Comparison of ENCODE assay signal across 29 mouse cellular contexts in the genomic region with DNA sequence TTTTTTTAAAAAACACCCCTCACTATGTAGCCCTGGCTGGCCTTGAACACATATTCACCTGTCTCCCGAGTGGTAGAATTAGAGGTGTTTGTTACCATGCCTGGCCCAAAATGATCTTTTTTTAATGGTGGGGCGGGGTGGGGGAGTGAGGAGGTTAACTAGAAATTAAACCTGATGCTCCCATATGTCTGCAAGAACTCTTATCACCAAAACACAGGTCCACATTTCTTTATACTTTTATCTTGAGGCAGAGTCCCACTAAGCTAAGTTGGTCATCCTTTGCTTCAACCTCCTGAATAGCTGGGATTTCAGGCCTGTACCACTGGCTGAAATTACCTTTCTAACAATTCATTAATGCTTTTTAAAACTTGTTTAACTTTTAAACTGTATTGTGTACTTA. TPM values are rescaled to one million over a fixed set of nuclear protein-coding genes. Genes with fewer than 3 reads are reported as not detected.
DNase-seq lines count a peak whose midpoint lies in the region; ATAC-seq and TF ChIP-seq lines count a peak whose summit lies in the region.
"Had no signal": no experiment of that assay in that cellular context is flagged by ENCODE, and none has a peak within 500 bp of the region (broad histone marks: within the 10 kb centered on the region; RNA-seq: fewer than 3 reads in every experiment).

No protein-coding gene starts in this region.

- DNase-seq in heart, adult 11 months = peak; percentile 29
- DNase-seq in heart, postnatal 14 days = no peak
- no peak for DNase-seq in liver, postnatal 0 days
- DNase-seq in adrenal gland, postnatal 4 days (ENCODE audit: low spot score in 2 of 2) = no peak
- no peak for DNase-seq in adrenal gland, adult 2 months
- DNase-seq: adrenal gland, postnatal 36 days; cerebellum, adult 11 months; cerebellum, adult 9-11 months; gastrocnemius, postnatal 36 days; heart, adult 2 months; kidney, adult 9 months; kidney, postnatal 10 days; layer of hippocampus, postnatal 36 days; left cerebral cortex, postnatal 4 days; lung, embryonic 14.5 days; lung, postnatal 14 days; retina, postnatal 1 day; right cerebral cortex, postnatal 14 days; thymus, adult 18-20 months; thymus, postnatal 25 days had no signal

- peak; percentile 88 for TF ChIP-seq EP300 in liver, postnatal 0 days (IDR thresholded peaks at IDR 0.05; ENCODE audit: low read depth)

- H3K4me2 ChIP-seq in liver, embryonic 12.5 days = peak overlapping the region; percentile 53
- H3K4me2 ChIP-seq in liver, postnatal 0 days (ENCODE audit: low read depth, low read length) = peak overlapping the region; percentile 24
- H3K4me2 ChIP-seq in neural tube, embryonic 15.5 days = no peak overlapping the region
- H3K4me2 ChIP-seq: forebrain, embryonic 15.5 days; heart, embryonic 12.5 days; lung, embryonic 14.5 days; midbrain, embryonic 13.5 days had no signal

- peaks cover 28% of the 10 kb centered on the region for H3K36me3 ChIP-seq in liver, embryonic 12.5 days
- peaks cover 9% of the 10 kb centered on the region for H3K36me3 ChIP-seq in liver, postnatal 0 days (replicated peaks; ENCODE audit: insufficient read depth, low read length)
- H3K36me3 ChIP-seq in neural tube, embryonic 15.5 days = peaks cover 5% of the 10 kb centered on the region

- H3K9ac ChIP-seq in liver, embryonic 12.5 days = 0 out of 2 replicates have a peak overlapping the region, but pooled peaks have one; percentile 28
- H3K9ac ChIP-seq in liver, postnatal 0 days (replicated peaks) = no peak overlapping the region
- no peak overlapping the region for H3K9ac ChIP-seq in neural tube, embryonic 15.5 days (replicated peaks)
- H3K9ac ChIP-seq: forebrain, embryonic 15.5 days; heart, embryonic 12.5 days; lung, embryonic 14.5 days; midbrain, embryonic 13.5 days had no signal

- peak; percentile 88 for ATAC-seq in erythroblast, adult 5-6 weeks (replicated peaks; ENCODE audit: low FRiP score, poor library complexity, severe bottlenecking)
- peak; percentile 83 for ATAC-seq in liver, embryonic 12.5 days
- peak; percentile 81 for ATAC-seq in liver, postnatal 0 days
- no peak for ATAC-seq in neural tube, embryonic 15.5 days (ENCODE audit: low FRiP score)
- ATAC-seq: forebrain, embryonic 15.5 days; hindbrain, postnatal 0 days; intestine, embryonic 16.5 days; midbrain, embryonic 13.5 days had no signal

- H3K27me3 ChIP-seq in liver, embryonic 12.5 days (replicated peaks) = no peaks in the 10 kb centered on the region
- no peaks in the 10 kb centered on the region for H3K27me3 ChIP-seq in liver, postnatal 0 days (ENCODE audit: insufficient read depth, low read length)
- H3K27me3 ChIP-seq in neural tube, embryonic 15.5 days (replicated peaks) = no peaks in the 10 kb centered on the region
- H3K27me3 ChIP-seq: CH12.LX; forebrain, embryonic 15.5 days; heart, embryonic 12.5 days; midbrain, embryonic 13.5 days had no signal

- no peak for TF ChIP-seq CTCF in liver, postnatal 0 days (IDR thresholded peaks at IDR 0.05; ENCODE audit: low read depth)

- no peaks in the 10 kb centered on the region for H3K9me3 ChIP-seq in liver, embryonic 12.5 days (replicated peaks)
- H3K9me3 ChIP-seq in liver, postnatal 0 days (ENCODE audit: low read length) = no peaks in the 10 kb centered on the region
- H3K9me3 ChIP-seq in neural tube, embryonic 15.5 days (replicated peaks) = no peaks in the 10 kb centered on the region
- H3K9me3 ChIP-seq: heart, embryonic 12.5 days had no signal

- peaks cover 88% of the 10 kb centered on the region for H3K4me1 ChIP-seq in liver, embryonic 12.5 days
- peaks cover 26% of the 10 kb centered on the region for H3K4me1 ChIP-seq in liver, postnatal 0 days (ENCODE audit: insufficient read depth)
- H3K4me1 ChIP-seq in neural tube, embryonic 15.5 days = no peaks in the 10 kb centered on the region; the same call in 1 of the 2 replicates
- H3K4me1 ChIP-seq: forebrain, embryonic 15.5 days; midbrain, embryonic 13.5 days had no signal

- no peak overlapping the region for H3K4me3 ChIP-seq in liver, embryonic 12.5 days
- H3K4me3 ChIP-seq in liver, postnatal 0 days (ENCODE audit: low read depth, low read length) = no peak overlapping the region
- no peak overlapping the region for H3K4me3 ChIP-seq in neural tube, embryonic 15.5 days (replicated peaks)
- H3K4me3 ChIP-seq: forebrain, embryonic 15.5 days; heart, adult 2 months; heart, embryonic 12.5 days; midbrain, embryonic 13.5 days had no signal

- intact Hi-C loops in heart, postnatal 14 days (cut with DNase I) = no loop called here

- H3K27ac ChIP-seq in liver, embryonic 12.5 days = peak overlapping the region; percentile 91
- peak overlapping the region; percentile 70 for H3K27ac ChIP-seq in liver, postnatal 0 days (ENCODE audit: low read depth)
- H3K27ac ChIP-seq in neural tube, embryonic 15.5 days (replicated peaks) = no peak overlapping the region
- H3K27ac ChIP-seq: forebrain, embryonic 15.5 days; heart, adult 2 months; hindbrain, postnatal 0 days; midbrain, embryonic 13.5 days had no signal

- 44% methylated on average over 2 of the region's 2 CpGs for WGBS in liver, embryonic 12.5 days (ENCODE audit: insufficient replicate concordance)
- 45% methylated on average over 2 of the region's 2 CpGs for WGBS in liver, postnatal 0 days (ENCODE audit: insufficient replicate concordance)
- 87% methylated on average over 2 of the region's 2 CpGs for WGBS in neural tube, embryonic 15.5 days

RNA-seq across cellular contexts. Expression of a gene that starts 13.7 kb away (rescaled TPM):
- total RNA-seq in heart, postnatal 14 days (2021) = 100 to 1,000 TPM; 116 to 118 TPM
- total RNA-seq in erythroblast, adult 5-6 weeks (2015; ENCODE audit: low replicate concordance) = 121 and 138 TPM in 2 replicates
- 157 and 179 TPM in 2 replicates for total RNA-seq in erythroblast, adult 5-6 weeks (2017; ENCODE audit: low replicate concordance)
- polyA plus RNA-seq in liver, embryonic 12.5 days (2016; fragmentation: Nextera tagmentation; extraction: Ambion mirVana) = 79.4 and 80.8 TPM in 2 replicates
- 31.6 and 34.6 TPM in 2 replicates for polyA plus RNA-seq in liver, postnatal 0 days (2015; fragmentation: Nextera tagmentation; extraction: Ambion mirVana)
- total RNA-seq in adrenal gland, postnatal 4 days (2021) = 100 to 1,000 TPM; 164 to 167 TPM
- 135 and 148 TPM in 2 replicates for polyA plus RNA-seq in neural tube, embryonic 15.5 days (2015; fragmentation: Nextera tagmentation; extraction: Ambion mirVana)
- total RNA-seq in adrenal gland, adult 2 months (2021) = 100 to 1,000 TPM; 195 to 206 TPM
- polyA plus RNA-seq in adrenal gland, adult 2 months (2012; rRNA removed) = 60.6 and 65.6 TPM in 2 replicates
